Mouse (Mus musculus): Measurements from ENCODE around the gene Efnb1. TPM values are rescaled to one million over a fixed set of nuclear protein-coding genes. Genes with fewer than 3 reads are reported as not detected.

The Efnb1 gene
- polyA plus RNA-seq, 1 experiment from 2014 or later: 31.4 TPM

- Histone ChIP-seq H3K36me3 (no peaks in the 10 kb centered on the region), H3K27me3 (replicated peaks) (0 out of 2 replicates have a peak, but pooled peaks cover 4% of the 10 kb centered on the region), H3K9me3 (no peaks in the 10 kb centered on the region), H3K4me2 (replicated peaks) (0 out of 2 replicates have a peak overlapping the region, but pooled peaks have one; percentile 68), H3K4me1 (replicated peaks) (peaks cover 16% of the 10 kb centered on the region), H3K4me3 (replicated peaks) (no peak overlapping the region), H3K9ac (no peak overlapping the region), H3K27ac (no peak overlapping the region)
- ATAC-seq: no peak
Measured at GRCm38 (mm10) chrX:99141900-99142299, 6.0 kb downstream of the Efnb1 start.

DNA sequence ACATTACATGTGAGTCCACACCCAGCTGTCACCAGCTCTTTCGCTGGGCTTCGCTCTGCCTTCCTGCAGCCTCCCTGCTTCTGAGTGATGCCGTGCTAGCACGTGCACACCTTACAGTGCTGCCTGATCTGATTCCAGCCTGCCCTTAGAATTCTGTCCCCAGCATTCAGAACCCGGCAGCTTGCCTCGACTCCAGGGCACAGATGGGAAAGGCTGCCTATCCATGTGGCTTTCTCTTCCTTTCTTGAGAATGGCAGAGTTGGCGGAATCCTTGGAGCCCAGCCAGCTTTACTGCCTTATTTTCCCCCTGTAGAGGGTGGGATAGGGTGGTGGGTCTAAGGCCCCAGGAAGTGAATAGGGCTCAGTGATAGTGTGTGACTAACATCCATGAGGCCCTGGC lies 9.6 kb downstream of the Efnb1 start:
- Histone ChIP-seq H3K27me3 (replicated peaks) (0 out of 2 replicates have a peak, but pooled peaks cover 5% of the 10 kb centered on the region), H3K9ac (no peak overlapping the region), H3K9me3 (no peaks in the 10 kb centered on the region), H3K4me3 (replicated peaks) (no peak overlapping the region), H3K4me2 (replicated peaks) (no peak overlapping the region), H3K36me3 (no peaks in the 10 kb centered on the region), H3K4me1 (replicated peaks) (peaks cover 11% of the 10 kb centered on the region), H3K27ac (no peak overlapping the region)
- WGBS: 86% methylated on average over 7 of the region's 7 CpGs
- ATAC-seq: no peak

DNA sequence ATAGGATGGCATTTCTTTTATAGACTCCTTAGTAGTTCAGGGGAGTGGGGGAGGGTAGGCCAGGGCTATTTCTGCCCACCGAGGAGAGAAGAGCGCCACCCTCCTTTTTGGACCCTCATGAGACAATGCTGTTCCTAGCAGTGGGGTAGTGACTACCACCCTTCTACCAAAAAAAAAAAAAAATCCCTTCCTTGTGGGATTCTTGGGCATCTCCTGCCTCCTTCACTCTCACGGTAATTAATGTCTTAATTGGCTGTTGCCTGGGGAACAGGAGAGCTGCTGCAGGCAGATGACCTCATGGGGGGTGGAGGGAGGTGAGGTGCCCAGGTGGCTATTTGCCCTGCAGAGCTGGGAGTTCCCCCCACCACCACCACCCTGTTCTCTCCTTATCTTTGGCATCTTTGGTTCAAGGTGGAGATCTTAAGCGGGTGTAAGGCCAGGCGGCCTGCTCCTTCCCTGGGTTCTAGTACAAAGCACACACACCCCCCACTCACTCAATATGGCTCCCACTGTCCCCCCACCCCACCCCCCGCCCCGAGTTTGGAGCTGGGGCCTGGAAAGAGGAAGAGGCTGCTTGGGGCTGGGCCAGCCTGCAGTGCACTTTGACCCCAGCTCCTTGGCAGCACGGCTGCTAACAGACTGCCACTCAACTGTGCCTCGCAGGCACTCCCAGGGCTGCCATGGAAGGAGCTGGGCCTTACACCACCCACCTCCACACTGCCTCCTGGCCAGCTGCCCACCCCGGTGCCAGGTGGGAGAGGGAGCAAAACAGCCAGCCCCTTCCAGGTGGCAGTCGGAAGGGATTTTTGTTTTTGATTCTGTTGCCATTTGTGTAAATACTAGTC lies 12.4 kb downstream of the Efnb1 start:
- H3K27me3 ChIP-seq (replicated peaks): 0 out of 2 replicates have a peak, but pooled peaks cover 8% of the 10 kb centered on the region
- ATAC-seq: peak; percentile 46
- no peak overlapping the region for H3K4me2 ChIP-seq (replicated peaks)
- no peaks in the 10 kb centered on the region for H3K9me3 ChIP-seq
- no peaks in the 10 kb centered on the region for H3K36me3 ChIP-seq
- H3K9ac ChIP-seq: no peak overlapping the region
- peaks cover 12% of the 10 kb centered on the region; the same call in 1 of the 2 replicates for H3K4me1 ChIP-seq (replicated peaks)
- no peak overlapping the region for H3K4me3 ChIP-seq (replicated peaks)
- WGBS: 52% methylated on average over 11 of the region's 11 CpGs
- no peak overlapping the region for H3K27ac ChIP-seq

DNA sequence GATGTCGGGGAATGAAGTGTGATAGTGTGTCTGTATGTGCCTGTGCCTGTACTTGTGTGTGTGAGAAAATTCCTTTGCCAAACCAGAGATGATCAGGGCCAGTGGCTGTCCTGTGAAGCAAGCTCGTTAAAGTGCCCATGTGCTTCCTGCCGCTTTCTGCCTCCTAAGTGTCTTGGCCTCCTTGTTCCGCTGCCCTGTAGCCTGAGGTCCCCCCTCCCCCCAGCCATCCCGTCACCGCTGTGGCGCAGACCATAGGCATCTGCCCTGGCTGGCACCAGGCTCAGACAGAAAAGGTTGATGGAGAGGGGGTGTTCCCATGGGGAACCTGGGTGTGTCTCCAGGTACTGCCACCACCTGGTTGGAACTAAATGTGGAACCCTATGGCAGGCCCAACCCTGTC lies 13.1 kb downstream of the Efnb1 start:
- no peak for ATAC-seq
- no peak overlapping the region for H3K4me2 ChIP-seq (replicated peaks)
- H3K9ac ChIP-seq: no peak overlapping the region
- WGBS: 66% methylated on average over 7 of the region's 7 CpGs
- peaks cover 12% of the 10 kb centered on the region; the same call in 1 of the 2 replicates for H3K4me1 ChIP-seq (replicated peaks)
- H3K27ac ChIP-seq: no peak overlapping the region
- H3K4me3 ChIP-seq (replicated peaks): no peak overlapping the region
- H3K27me3 ChIP-seq (replicated peaks): 0 out of 2 replicates have a peak, but pooled peaks cover 8% of the 10 kb centered on the region
- no peaks in the 10 kb centered on the region for H3K9me3 ChIP-seq
- H3K36me3 ChIP-seq: no peaks in the 10 kb centered on the region

GRCm38 (mm10) chrX:99149900-99150299 lies 14.0 kb downstream of the Efnb1 start:
- Histone ChIP-seq H3K36me3 (no peaks in the 10 kb centered on the region), H3K9ac (no peak overlapping the region), H3K4me2 (replicated peaks) (no peak overlapping the region; the same call in 1 of the 2 replicates), H3K27me3 (replicated peaks) (0 out of 2 replicates have a peak, but pooled peaks cover 8% of the 10 kb centered on the region), H3K9me3 (no peaks in the 10 kb centered on the region), H3K4me1 (replicated peaks) (peaks cover 9% of the 10 kb centered on the region; the same call in 1 of the 2 replicates), H3K4me3 (replicated peaks) (no peak overlapping the region), H3K27ac (peak overlapping the region; percentile 56)
- ATAC-seq: peak; percentile 71
- 43% methylated on average over 2 of the region's 2 CpGs for WGBS

DNA sequence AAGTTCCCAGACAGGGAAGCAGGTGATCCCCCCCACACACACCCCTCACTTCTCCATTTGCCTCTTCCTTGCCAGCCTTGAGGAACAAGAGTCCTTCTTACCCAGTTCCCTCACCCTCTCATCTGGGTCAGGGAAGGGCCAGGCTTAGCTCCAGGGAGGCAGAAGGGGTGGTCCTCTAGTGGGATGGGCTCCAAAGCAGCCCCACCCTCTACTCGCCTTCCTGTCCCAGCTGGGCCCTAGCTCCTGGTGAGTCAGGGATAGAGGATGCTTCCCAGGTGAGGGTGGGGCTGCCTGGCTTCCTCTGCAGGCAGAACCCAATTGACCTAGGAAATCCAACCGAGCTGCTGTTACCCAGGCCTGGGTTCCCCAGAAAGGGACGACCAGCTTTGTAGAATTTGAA lies 14.8 kb downstream of the Efnb1 start:
- H3K9me3 ChIP-seq: no peaks in the 10 kb centered on the region
- 51% methylated on average over 3 of the region's 3 CpGs for whole genome bisulfite sequencing
- no peak overlapping the region for H3K9ac ChIP-seq
- H3K27ac ChIP-seq: 0 out of 2 replicates have a peak overlapping the region, but pooled peaks have one; percentile 56
- H3K4me3 ChIP-seq (replicated peaks): no peak overlapping the region
- peaks cover 9% of the 10 kb centered on the region; the same call in 1 of the 2 replicates for H3K4me1 ChIP-seq (replicated peaks)
- H3K36me3 ChIP-seq: no peaks in the 10 kb centered on the region
- ATAC-seq: 0 out of 2 replicates have a peak, but pooled peaks have one; percentile 28
- H3K27me3 ChIP-seq (replicated peaks): 0 out of 2 replicates have a peak, but pooled peaks cover 8% of the 10 kb centered on the region
- no peak overlapping the region for H3K4me2 ChIP-seq (replicated peaks)

- ATAC-seq: no peak
- H3K9me3 ChIP-seq: no peaks in the 10 kb centered on the region
- no peak overlapping the region for H3K4me3 ChIP-seq (replicated peaks)
- 84% methylated on average over 4 of the region's 4 CpGs for WGBS
- H3K27ac ChIP-seq: no peak overlapping the region
- H3K9ac ChIP-seq: no peak overlapping the region
- H3K4me1 ChIP-seq (replicated peaks): peaks cover 9% of the 10 kb centered on the region; the same call in 1 of the 2 replicates
- H3K27me3 ChIP-seq (replicated peaks): 0 out of 2 replicates have a peak, but pooled peaks cover 8% of the 10 kb centered on the region
- H3K36me3 ChIP-seq: no peaks in the 10 kb centered on the region
- H3K4me2 ChIP-seq (replicated peaks): no peak overlapping the region
Measured at GRCm38 (mm10) chrX:99151434-99151833, 15.5 kb downstream of the Efnb1 start.

- Histone ChIP-seq H3K36me3 (no peaks in the 10 kb centered on the region), H3K4me2 (replicated peaks) (no peak overlapping the region), H3K4me3 (replicated peaks) (no peak overlapping the region), H3K27ac (no peak overlapping the region), H3K9me3 (no peaks in the 10 kb centered on the region), H3K27me3 (replicated peaks) (0 out of 2 replicates have a peak, but pooled peaks cover 8% of the 10 kb centered on the region), H3K4me1 (replicated peaks) (peaks cover 9% of the 10 kb centered on the region; the same call in 1 of the 2 replicates), H3K9ac (no peak overlapping the region)
- ATAC-seq: no peak
- WGBS: 39% methylated on average over 3 of the region's 3 CpGs
Measured at GRCm38 (mm10) chrX:99152141-99152540, 16.2 kb downstream of the Efnb1 start.

- WGBS: 42% methylated on average over 9 of the region's 9 CpGs
- Histone ChIP-seq H3K4me3 (replicated peaks) (no peak overlapping the region), H3K27me3 (replicated peaks) (0 out of 2 replicates have a peak, but pooled peaks cover 5% of the 10 kb centered on the region), H3K36me3 (no peaks in the 10 kb centered on the region), H3K9me3 (no peaks in the 10 kb centered on the region), H3K9ac (no peak overlapping the region), H3K27ac (no peak overlapping the region), H3K4me1 (replicated peaks) (peaks cover 9% of the 10 kb centered on the region; the same call in 1 of the 2 replicates), H3K4me2 (replicated peaks) (no peak overlapping the region)
- ATAC-seq: no peak
Measured at GRCm38 (mm10) chrX:99152566-99153265, 16.8 kb downstream of the Efnb1 start.

- peaks cover 9% of the 10 kb centered on the region; the same call in 1 of the 2 replicates for H3K4me1 ChIP-seq (replicated peaks)
- H3K9me3 ChIP-seq: no peaks in the 10 kb centered on the region
- H3K36me3 ChIP-seq: no peaks in the 10 kb centered on the region
- no peak for ATAC-seq
- no peak overlapping the region for H3K4me2 ChIP-seq (replicated peaks)
- no peak overlapping the region for H3K4me3 ChIP-seq (replicated peaks)
- H3K27ac ChIP-seq: no peak overlapping the region
- H3K27me3 ChIP-seq (replicated peaks): 0 out of 2 replicates have a peak, but pooled peaks cover 5% of the 10 kb centered on the region
- no peak overlapping the region for H3K9ac ChIP-seq
- WGBS: 55% methylated on average over 3 of the region's 3 CpGs
Measured at GRCm38 (mm10) chrX:99153266-99153646, 17.3 kb downstream of the Efnb1 start.

DNA sequence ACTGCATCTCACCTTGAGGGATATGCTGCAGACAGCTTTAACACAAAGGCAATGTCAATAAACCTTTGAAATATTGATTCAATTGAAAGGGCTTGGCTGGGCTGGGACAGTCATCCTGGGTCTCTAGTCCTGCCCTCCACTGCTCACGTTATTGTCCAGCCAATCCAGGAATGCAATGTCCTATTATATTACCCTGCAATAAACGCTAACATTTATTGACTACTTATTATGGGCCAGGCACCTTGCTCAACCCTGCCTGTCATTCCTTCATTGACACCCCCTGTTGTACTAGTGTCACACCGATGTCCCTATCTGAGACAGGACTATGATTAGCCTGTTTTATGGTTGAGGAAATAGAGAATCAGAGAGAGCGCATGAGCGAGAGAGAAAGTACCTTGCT lies 18.4 kb downstream of the Efnb1 start:
- H3K36me3 ChIP-seq: no peaks in the 10 kb centered on the region
- peaks cover 6% of the 10 kb centered on the region; the same call in 1 of the 2 replicates for H3K4me1 ChIP-seq (replicated peaks)
- H3K27ac ChIP-seq: no peak overlapping the region
- H3K9ac ChIP-seq: no peak overlapping the region
- 74% methylated on average over 5 of the region's 5 CpGs for WGBS
- ATAC-seq: peak; percentile 87
- H3K9me3 ChIP-seq: no peaks in the 10 kb centered on the region
- H3K4me3 ChIP-seq (replicated peaks): no peak overlapping the region
- H3K4me2 ChIP-seq (replicated peaks): no peak overlapping the region
- H3K27me3 ChIP-seq (replicated peaks): 0 out of 2 replicates have a peak, but pooled peaks cover 5% of the 10 kb centered on the region

GRCm38 (mm10) chrX:99159020-99159419 lies 23.1 kb downstream of the Efnb1 start:
- H3K27me3 ChIP-seq (replicated peaks): peaks cover 3% of the 10 kb centered on the region; the same call in 1 of the 2 replicates
- no peaks in the 10 kb centered on the region for H3K9me3 ChIP-seq
- WGBS: 70% methylated on average over 8 of the region's 8 CpGs
- H3K27ac ChIP-seq: no peak overlapping the region
- no peaks in the 10 kb centered on the region for H3K36me3 ChIP-seq
- H3K4me3 ChIP-seq (replicated peaks): no peak overlapping the region
- no peak for ATAC-seq
- H3K4me1 ChIP-seq (replicated peaks): no peaks in the 10 kb centered on the region
- H3K9ac ChIP-seq: no peak overlapping the region
- H3K4me2 ChIP-seq (replicated peaks): no peak overlapping the region

All from intestine, embryonic 15.5 days (tissue).